Mouse (Mus musculus) heart, adult 2 months (tissue): ENCODE measurements around the gene Mcoln3. TPM values are rescaled to one million over a fixed set of nuclear protein-coding genes. Genes with fewer than 3 reads are reported as not detected.

ENCODE experiments used
- DNase-seq, 2 experiments: peaks; one replicate each; pipeline ENCODE4 v3.0.0; 2021
- H3K27ac ChIP-seq: fragments of 200-600 bp; 2 replicates; pipeline ENCODE4 v1.8.1; 2022
- H3K27me3 ChIP-seq: fragments of 200-500 bp; 2 replicates; pipeline ENCODE4 v1.6.1; 2012; ENCODE audit warnings: mild to moderate bottlenecking, low read length, inconsistent platforms, mixed read lengths; ENCODE audit not compliant: control insufficient read depth, insufficient read depth
- H3K36me3 ChIP-seq: fragments of 200-500 bp; 2 replicates; pipeline ENCODE4 v1.6.1; 2012; ENCODE audit warnings: low read length, inconsistent platforms; ENCODE audit not compliant: control insufficient read depth, insufficient read depth
- H3K4me1 ChIP-seq: fragments of 200-500 bp; 2 replicates; pipeline ENCODE4 v1.6.1; 2011; ENCODE audit warnings: low read length; ENCODE audit not compliant: control insufficient read depth, insufficient read depth
- H3K4me3 ChIP-seq: fragments of 200-600 bp; 2 replicates; pipeline ENCODE4 v1.8.1; 2022
- H3K79me2 ChIP-seq: fragments of 200-500 bp; replicated peaks from 2 replicates; pipeline ENCODE4 v1.6.1; 2012; ENCODE audit warnings: mild to moderate bottlenecking, inconsistent platforms, low read length, moderate library complexity, mixed read lengths; ENCODE audit not compliant: control insufficient read depth, insufficient read depth
- H3K9ac ChIP-seq: fragments of 200-500 bp; 2 replicates; pipeline ENCODE4 v1.6.1; 2012; ENCODE audit warnings: low read depth, mild to moderate bottlenecking, control low read depth, inconsistent platforms, low read length, mixed read lengths
- CTCF ChIP-seq: fragments of 200-600 bp; IDR thresholded peaks from 2 replicates; pipeline ENCODE4 v1.8.1; 2022; ENCODE audit warnings: antibody characterized with exemption, mild to moderate bottlenecking, moderate library complexity
- EP300 ChIP-seq: fragments of 200-500 bp; IDR thresholded peaks from 2 replicates; pipeline ENCODE4 v1.6.1; 2011; ENCODE audit warnings: low read depth, low read length, control low read depth; ENCODE audit not compliant: insufficient read depth
- POLR2A ChIP-seq: fragments of 200-500 bp; IDR thresholded peaks from 2 replicates; pipeline ENCODE4 v1.6.1; 2011; ENCODE audit warnings: mild to moderate bottlenecking, low read depth, low read length, control low read depth; ENCODE audit not compliant: insufficient read depth
- WGBS: fragments of 180-500 bp; shearing (Covaris S2); methylation state at CpG from one replicate; pipeline ENCODE4 v1.1.7; 2018; 5-methylcytosine and 5-hydroxymethylcytosine counted together
- intact Hi-C: fragments of 180-260 bp; cut with DNase I; formaldehyde crosslinking; loops from one replicate; pipeline ENCODE4 v1.15.1; 2025
- polyA plus RNA-seq: library from polyadenylated mRNA; depleted of rRNA; stranded (reverse); fragments of >200 nt; gene quantifications from 2 replicates; pipeline ENCODE4 v1.2.3, GENCODE M21; 2012
- total RNA-seq, 2 experiments: library from RNA; stranded (reverse); gene quantifications; 2 replicates each; pipeline ENCODE4 v1.2.3; 2021

Gene Mcoln3
- total and polyA plus RNA-seq, 3 experiments = not detected

GRCm38 (mm10) chr3:146096986-146097385 is 20.3 kb upstream of the Mcoln3 start:
- Histone ChIP-seq H3K36me3 (no peaks in the 10 kb centered on the region), H3K4me1 (no peaks in the 10 kb centered on the region), H3K9ac (no peak overlapping the region), H3K79me2 (no peaks in the 10 kb centered on the region), H3K27me3 (no peaks in the 10 kb centered on the region), H3K27ac (no peak overlapping the region), H3K4me3 (no peak overlapping the region)
- intact Hi-C loops = no loop called here
- 41% methylated on average over 7 of the region's 7 CpGs for WGBS
- TF ChIP-seq CTCF (no peak), EP300 (no peak), POLR2A (no peak)
- no peak for DNase-seq

DNA sequence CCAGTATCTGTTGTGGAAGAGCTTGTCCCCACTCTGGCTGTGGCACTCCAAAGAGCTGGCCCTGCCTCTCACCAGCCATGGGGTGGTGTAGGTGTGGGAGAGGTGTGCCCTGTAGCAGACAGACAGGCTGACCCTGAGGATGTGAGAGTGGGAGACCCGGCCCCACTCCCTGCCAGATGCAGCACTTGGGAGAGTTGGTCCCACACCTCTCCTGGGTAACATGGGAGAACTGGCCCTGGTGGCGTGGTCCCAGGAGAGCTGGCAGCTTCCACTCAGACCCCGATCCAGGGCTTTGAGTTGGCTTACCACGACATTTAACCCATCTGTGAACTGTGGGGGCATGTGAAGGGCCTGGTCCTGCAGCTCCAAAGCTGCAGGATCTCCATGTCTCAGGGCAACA is 19.4 kb upstream of the Mcoln3 start:
- H3K27me3 ChIP-seq = no peaks in the 10 kb centered on the region
- TF ChIP-seq CTCF (no peak), EP300 (no peak), POLR2A (no peak)
- no peak overlapping the region for H3K27ac ChIP-seq
- WGBS = 82% methylated on average over 4 of the region's 4 CpGs
- intact Hi-C loops = no loop called here
- H3K9ac ChIP-seq = no peak overlapping the region
- no peaks in the 10 kb centered on the region for H3K36me3 ChIP-seq
- no peak for DNase-seq
- H3K4me3 ChIP-seq = no peak overlapping the region
- H3K4me1 ChIP-seq = no peaks in the 10 kb centered on the region
- H3K79me2 ChIP-seq = no peaks in the 10 kb centered on the region

DNA sequence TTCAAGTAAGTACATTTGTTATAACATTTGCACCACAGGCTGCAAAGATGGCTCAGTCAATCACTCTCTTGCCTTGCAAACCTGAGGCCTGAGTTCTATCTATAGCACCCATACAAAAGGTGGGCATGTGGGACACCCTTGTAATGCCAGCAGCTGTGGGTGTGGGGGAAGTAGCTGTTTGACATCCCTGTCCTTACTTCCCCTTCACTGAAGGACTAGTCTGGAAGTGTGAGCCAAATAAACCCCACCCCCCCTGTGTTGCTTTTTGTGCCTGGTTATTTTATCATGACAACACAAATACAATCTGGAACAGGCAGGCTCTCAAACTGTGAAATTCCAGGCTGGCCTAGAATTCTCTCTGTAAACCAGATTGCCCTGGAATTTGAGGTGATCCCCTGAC is 17.3 kb upstream of the Mcoln3 start:
- Histone ChIP-seq H3K79me2 (no peaks in the 10 kb centered on the region), H3K4me3 (no peak overlapping the region), H3K9ac (no peak overlapping the region), H3K27ac (no peak overlapping the region), H3K36me3 (no peaks in the 10 kb centered on the region), H3K4me1 (no peaks in the 10 kb centered on the region), H3K27me3 (no peaks in the 10 kb centered on the region)
- TF ChIP-seq CTCF (no peak), EP300 (no peak), POLR2A (no peak)
- DNase-seq = no peak
- intact Hi-C loops = no loop called here

- no peaks in the 10 kb centered on the region for H3K27me3 ChIP-seq
- intact Hi-C loops = no loop called here
- 53% methylated on average over 6 of the region's 6 CpGs for WGBS
- no peaks in the 10 kb centered on the region for H3K4me1 ChIP-seq
- no peak overlapping the region for H3K9ac ChIP-seq
- DNase-seq = no peak
- TF ChIP-seq POLR2A (no peak), CTCF (peak; percentile 63)
- no peak overlapping the region for H3K27ac ChIP-seq
- no peaks in the 10 kb centered on the region for H3K79me2 ChIP-seq
- H3K4me3 ChIP-seq = no peak overlapping the region
- no peaks in the 10 kb centered on the region for H3K36me3 ChIP-seq
Measured at GRCm38 (mm10) chr3:146102049-146102448, 15.2 kb upstream of the Mcoln3 start.

DNA sequence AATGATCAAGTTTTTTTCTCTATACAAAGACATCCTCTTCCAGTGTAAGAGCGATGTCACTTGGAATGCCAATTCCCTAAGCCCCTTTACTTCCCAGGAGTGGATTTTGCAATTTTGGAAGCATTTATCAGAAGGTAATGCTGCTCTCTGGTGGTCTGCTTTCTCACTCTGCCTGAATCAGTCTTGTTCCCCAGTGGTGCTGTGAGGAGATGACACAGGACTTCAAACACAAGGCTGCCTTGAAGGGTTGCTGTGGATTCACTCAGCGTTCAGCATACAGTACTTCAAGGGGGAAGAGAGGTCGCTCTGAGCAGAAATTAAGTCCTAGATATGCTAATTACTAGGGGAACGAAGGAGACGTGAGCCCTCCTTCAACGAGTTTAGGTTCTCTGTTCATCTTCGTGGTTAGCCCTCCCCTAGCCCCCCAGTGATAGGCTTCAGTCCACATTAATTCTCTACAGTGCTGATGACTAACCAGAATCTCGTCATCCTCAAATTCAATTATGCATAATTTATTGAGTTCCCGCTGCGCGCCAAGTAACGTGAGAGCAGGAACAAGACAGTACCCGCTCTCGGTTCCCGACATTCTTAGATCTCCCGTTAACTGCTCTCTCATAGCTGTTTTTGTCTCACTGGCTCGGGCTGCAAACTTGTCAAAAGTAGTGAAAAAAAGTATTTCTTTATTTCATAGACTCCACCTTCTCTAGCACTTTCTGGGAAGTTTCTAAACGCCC is 10.0 kb upstream of the Mcoln3 start:
- H3K27ac ChIP-seq = no peak overlapping the region
- intact Hi-C loops = loop anchor here (5.0 kb wide), 1 partner anchor 70 kb away; no protein-coding TSS in a partner anchor
- 0 out of 2 replicates have a peak overlapping the region, but pooled peaks have one; percentile 12 for H3K9ac ChIP-seq
- no peaks in the 10 kb centered on the region for H3K79me2 ChIP-seq
- WGBS = 8% methylated on average over 18 of the region's 18 CpGs
- no peaks in the 10 kb centered on the region for H3K27me3 ChIP-seq
- H3K36me3 ChIP-seq = no peaks in the 10 kb centered on the region
- H3K4me3 ChIP-seq = peak overlapping the region; percentile 43
- peaks cover 5% of the 10 kb centered on the region for H3K4me1 ChIP-seq
- DNase-seq = no peak
- TF ChIP-seq CTCF (peak; percentile 21; the same call in 1 of the 2 replicates), EP300 (no peak)

GRCm38 (mm10) chr3:146107921-146108571 is 9.2 kb upstream of the Mcoln3 start, which contains the start of gene Wdr63:
Gene Wdr63, minus strand, starts transcription at chr3:146108130.
- H3K79me2 ChIP-seq = no peaks in the 10 kb centered on the region
- DNase-seq = peak in 1 of 2 experiments; percentile 37
- 17% methylated on average over 18 of the region's 18 CpGs for WGBS

More at GRCm38 (mm10) chr3:146107921-146108571, 9.2 kb upstream of the Mcoln3 start, which contains the start of gene Wdr63:
- no peaks in the 10 kb centered on the region for H3K27me3 ChIP-seq
- H3K36me3 ChIP-seq = no peaks in the 10 kb centered on the region
- TF ChIP-seq CTCF = no peak
- no peak for TF ChIP-seq POLR2A
- TF ChIP-seq EP300 = no peak
- intact Hi-C loops = loop anchor here (5.0 kb wide), 1 partner anchor 69 kb away; no protein-coding TSS in a partner anchor
- H3K27ac ChIP-seq = no peak within 1 kb of the TSS
- H3K4me1 ChIP-seq = peaks cover 5% of the 10 kb centered on the region
- 0 out of 2 replicates have a peak within 1 kb of the TSS, but pooled peaks have one; percentile 12 for H3K9ac ChIP-seq
- H3K4me3 ChIP-seq = peak within 1 kb of the TSS; percentile 43
